Mouse (Mus musculus): ENCODE data around the gene Tbc1d22a. TPM values are rescaled to one million over a fixed set of nuclear protein-coding genes. Genes with fewer than 3 reads are reported as not detected.
"Not testable (repeated sequence)": the region's sequence is repeated elsewhere in the genome, so short reads cannot be mapped to it uniquely, and the experiment has no call there.

The Tbc1d22a gene
- total RNA-seq, 2 experiments from 2014 or later: 13.5 to 16.0 TPM

GRCm38 (mm10) chr15:86178594-86178993 lies 35.7 kb upstream of the Tbc1d22a start:
- DNase-seq: no peak
- intact Hi-C loops (cut with DNase I): no loop called here

- intact Hi-C loops (cut with DNase I): no loop called here
Measured at GRCm38 (mm10) chr15:86180427-86180826, 33.8 kb upstream of the Tbc1d22a start.

GRCm38 (mm10) chr15:86181321-86181720 lies 32.9 kb upstream of the Tbc1d22a start:
- intact Hi-C loops (cut with DNase I): not testable (repeated sequence)

More at GRCm38 (mm10) chr15:86180427-86180826, 33.8 kb upstream of the Tbc1d22a start:
- no peak for DNase-seq

GRCm38 (mm10) chr15:86181941-86182439 lies 32.3 kb upstream of the Tbc1d22a start:
- intact Hi-C loops (cut with DNase I): loop anchor here (1.0 kb wide), 1 partner anchor 31 kb away; no protein-coding TSS in a partner anchor
- no peak for DNase-seq

More at GRCm38 (mm10) chr15:86181321-86181720, 32.9 kb upstream of the Tbc1d22a start:
- not testable (repeated sequence) for DNase-seq

GRCm38 (mm10) chr15:86182646-86183045 lies 31.6 kb upstream of the Tbc1d22a start:
- intact Hi-C loops (cut with DNase I): loop anchor here (1.0 kb wide), 1 partner anchor 31 kb away; no protein-coding TSS in a partner anchor

GRCm38 (mm10) chr15:86183484-86183883 lies 30.8 kb upstream of the Tbc1d22a start:
- intact Hi-C loops (cut with DNase I): no loop called here

More at GRCm38 (mm10) chr15:86182646-86183045, 31.6 kb upstream of the Tbc1d22a start:
- peak in 1 of 2 experiments; percentile 30 for DNase-seq

GRCm38 (mm10) chr15:86184071-86184470 lies 30.2 kb upstream of the Tbc1d22a start:
- intact Hi-C loops (cut with DNase I): no loop called here
- no peak for DNase-seq

More at GRCm38 (mm10) chr15:86183484-86183883, 30.8 kb upstream of the Tbc1d22a start:
- no peak for DNase-seq

- peak in 1 of 2 experiments; percentile 44 for DNase-seq
- intact Hi-C loops (cut with DNase I): no loop called here
Measured at GRCm38 (mm10) chr15:86184851-86185688, 29.2 kb upstream of the Tbc1d22a start.

- intact Hi-C loops (cut with DNase I): no loop called here
- DNase-seq: peak; percentile 78
Measured at GRCm38 (mm10) chr15:86185689-86186569, 28.3 kb upstream of the Tbc1d22a start, which contains the start of gene Cerk. Gene Cerk, minus strand, starts transcription at chr15:86186141.

- DNase-seq: no peak
- intact Hi-C loops (cut with DNase I): no loop called here
Measured at GRCm38 (mm10) chr15:86186686-86187085, 27.6 kb upstream of the Tbc1d22a start.

- intact Hi-C loops (cut with DNase I): no loop called here
- peak in 1 of 2 experiments; percentile 54 for DNase-seq
Measured at GRCm38 (mm10) chr15:86188186-86188585, 26.1 kb upstream of the Tbc1d22a start.

GRCm38 (mm10) chr15:86188746-86189470 lies 25.4 kb upstream of the Tbc1d22a start:
- intact Hi-C loops (cut with DNase I): no loop called here
- peak; percentile 81 to 82 for DNase-seq

GRCm38 (mm10) chr15:86190387-86190786 lies 23.9 kb upstream of the Tbc1d22a start:
- intact Hi-C loops (cut with DNase I): no loop called here
- DNase-seq: no peak

GRCm38 (mm10) chr15:86191505-86191904 lies 22.8 kb upstream of the Tbc1d22a start:
- DNase-seq: no peak
- intact Hi-C loops (cut with DNase I): no loop called here

- no peak for DNase-seq
- intact Hi-C loops (cut with DNase I): no loop called here
Measured at GRCm38 (mm10) chr15:86191933-86192332, 22.3 kb upstream of the Tbc1d22a start.

- intact Hi-C loops (cut with DNase I); DNase-seq: not testable (repeated sequence)
Measured at GRCm38 (mm10) chr15:86194676-86195453, 19.4 kb upstream of the Tbc1d22a start.

- DNase-seq: no peak
- intact Hi-C loops (cut with DNase I): no loop called here
Measured at GRCm38 (mm10) chr15:86199052-86199451, 15.2 kb upstream of the Tbc1d22a start.

- DNase-seq: no peak
- intact Hi-C loops (cut with DNase I): no loop called here
Measured at GRCm38 (mm10) chr15:86199482-86199881, 14.8 kb upstream of the Tbc1d22a start.

GRCm38 (mm10) chr15:86200169-86200568 lies 14.1 kb upstream of the Tbc1d22a start:
- no peak for DNase-seq
- intact Hi-C loops (cut with DNase I): no loop called here

Data from gastrocnemius, postnatal 36 days (tissue).